Mouse (Mus musculus) spleen, adult 2 months (tissue): ENCODE results near the gene Tns1. TPM values are rescaled to one million over a fixed set of nuclear protein-coding genes. Genes with fewer than 3 reads are reported as not detected.

ENCODE experiments used
- DNase-seq, 2 experiments: peaks; one replicate each; pipeline versions ENCODE4 v3.0.0 to v3.0.0-alpha.2; 2012 to 2021; ENCODE audit warnings: low spot score in 2 of 2, low read depth in 1 of 2
- H3K27ac ChIP-seq: fragments of 200-500 bp; 2 replicates; pipeline ENCODE4 v1.5.1; 2012; ENCODE audit warnings: low read length, inconsistent platforms; ENCODE audit not compliant: insufficient read depth
- H3K27me3 ChIP-seq: fragments of 200-500 bp; 2 replicates; pipeline ENCODE4 v1.6.1; 2012; ENCODE audit warnings: mild to moderate bottlenecking, moderate library complexity, low read length, inconsistent platforms; ENCODE audit not compliant: control insufficient read depth, insufficient read depth
- H3K36me3 ChIP-seq: fragments of 200-500 bp; 2 replicates; pipeline ENCODE4 v1.6.1; 2012; ENCODE audit warnings: mild to moderate bottlenecking, low read length, inconsistent platforms; ENCODE audit not compliant: control insufficient read depth, insufficient read depth
- H3K4me1 ChIP-seq: fragments of 200-500 bp; 2 replicates; pipeline ENCODE4 v1.6.1; 2011; ENCODE audit warnings: inconsistent platforms; ENCODE audit not compliant: control insufficient read depth, insufficient read depth, insufficient read length
- H3K4me3 ChIP-seq: fragments of 200-500 bp; 2 replicates; pipeline ENCODE4 v1.5.1; 2011; ENCODE audit warnings: mild to moderate bottlenecking, inconsistent platforms; ENCODE audit not compliant: insufficient read depth, insufficient read length; ENCODE audit errors: extremely low read depth
- CTCF ChIP-seq: fragments of 200-500 bp; IDR thresholded peaks from 2 replicates; pipeline ENCODE4 v1.5.1; 2011; ENCODE audit warnings: mild to moderate bottlenecking, inconsistent platforms; ENCODE audit not compliant: insufficient read depth, insufficient read length, insufficient replicate concordance; ENCODE audit errors: extremely low read depth
- POLR2A ChIP-seq: fragments of 200-500 bp; IDR thresholded peaks from 2 replicates; pipeline ENCODE4 v1.6.1; 2011; ENCODE audit warnings: low read depth, low read length, inconsistent platforms
- WGBS: fragments of 180-500 bp; shearing (Covaris S2); methylation state at CpG from one replicate; pipeline ENCODE4 v1.1.7; 2018; 5-methylcytosine and 5-hydroxymethylcytosine counted together
- polyA plus RNA-seq: library from polyadenylated mRNA; depleted of rRNA; stranded (reverse); fragments of >200 nt; gene quantifications from 2 replicates; pipeline ENCODE4 v1.2.3, GENCODE M21; 2012

Gene Tns1
- polyA plus RNA-seq, 1 experiment = 80.4 TPM

GRCm38 (mm10) chr1:73940491-73941204, 183.6 kb downstream of the Tns1 start:
- Histone ChIP-seq H3K27ac (no peak overlapping the region), H3K4me1 (peaks cover 22% of the 10 kb centered on the region; the same call in 1 of the 2 replicates), H3K4me3 (no peak overlapping the region), H3K27me3 (no peaks in the 10 kb centered on the region), H3K36me3 (no peaks in the 10 kb centered on the region)
- TF ChIP-seq POLR2A = no peak
- WGBS = 57% methylated on average over 9 of the region's 9 CpGs
- peak; percentile 14 to 50 for DNase-seq

DNA sequence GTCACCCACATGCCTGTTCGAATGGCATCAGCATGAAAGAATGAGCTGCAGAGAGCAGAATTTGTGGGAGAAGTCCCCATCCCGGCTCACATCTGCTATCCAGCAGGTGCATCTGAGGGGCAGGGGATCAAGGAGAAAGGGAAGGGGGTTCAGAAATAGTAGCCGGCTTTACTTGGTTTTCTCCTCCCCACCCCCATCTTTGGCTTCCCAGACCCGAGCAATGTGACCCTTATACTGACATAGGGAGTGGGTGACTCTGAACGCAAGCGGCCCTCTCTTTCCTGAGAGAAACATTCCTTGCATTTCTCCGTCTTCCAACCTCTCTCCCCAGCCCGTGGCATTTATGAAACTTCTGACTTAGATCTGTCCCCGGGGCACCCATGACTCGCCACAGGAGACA, 185.7 kb downstream of the Tns1 start:
- Histone ChIP-seq H3K4me1 (peaks cover 28% of the 10 kb centered on the region; the same call in 1 of the 2 replicates), H3K27ac (no peak overlapping the region), H3K36me3 (no peaks in the 10 kb centered on the region), H3K4me3 (no peak overlapping the region), H3K27me3 (no peaks in the 10 kb centered on the region)
- TF ChIP-seq CTCF (no peak), POLR2A (no peak)
- DNase-seq = no peak
- WGBS = 88% methylated on average over 10 of the region's 10 CpGs

GRCm38 (mm10) chr1:73937805-73938204, 186.4 kb downstream of the Tns1 start:
- TF ChIP-seq CTCF (no peak), POLR2A (no peak)
- 92% methylated on average over 6 of the region's 6 CpGs for WGBS
- Histone ChIP-seq H3K27me3 (no peaks in the 10 kb centered on the region), H3K36me3 (no peaks in the 10 kb centered on the region), H3K4me3 (no peak overlapping the region), H3K4me1 (peaks cover 28% of the 10 kb centered on the region; the same call in 1 of the 2 replicates), H3K27ac (no peak overlapping the region)
- DNase-seq = no peak

DNA sequence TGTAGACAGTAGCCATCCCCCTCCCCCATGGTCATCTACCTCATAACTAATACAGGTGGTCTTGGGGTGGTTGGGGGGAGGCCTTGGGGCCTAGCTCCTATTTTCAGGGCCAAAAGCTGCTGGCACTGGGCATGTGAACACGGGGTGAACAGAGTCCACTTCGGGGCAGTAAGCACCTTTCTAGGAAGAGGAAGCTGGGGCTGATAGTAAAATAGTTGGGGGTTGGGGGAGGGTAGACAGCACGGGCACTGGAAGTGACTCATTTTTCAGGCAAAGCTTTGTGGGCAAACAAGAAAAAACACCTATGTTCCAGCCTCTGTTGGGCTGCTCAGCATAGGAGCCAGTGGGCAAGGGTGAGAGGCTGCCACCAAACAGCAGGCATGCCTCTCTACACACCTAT, 187.7 kb downstream of the Tns1 start:
- WGBS = 10% methylated on average over 3 of the region's 3 CpGs
- Histone ChIP-seq H3K4me3 (no peak overlapping the region), H3K36me3 (no peaks in the 10 kb centered on the region), H3K27ac (no peak overlapping the region), H3K4me1 (peaks cover 28% of the 10 kb centered on the region; the same call in 1 of the 2 replicates), H3K27me3 (no peaks in the 10 kb centered on the region)
- DNase-seq = no peak
- TF ChIP-seq POLR2A = no peak
- TF ChIP-seq CTCF = no peak

GRCm38 (mm10) chr1:73935442-73936080, 188.7 kb downstream of the Tns1 start:
- H3K4me1 ChIP-seq = peaks cover 28% of the 10 kb centered on the region; the same call in 1 of the 2 replicates
- no peaks in the 10 kb centered on the region for H3K36me3 ChIP-seq
- no peak for DNase-seq
- no peak overlapping the region for H3K4me3 ChIP-seq
- TF ChIP-seq CTCF (no peak), POLR2A (no peak)
- no peak overlapping the region for H3K27ac ChIP-seq
- WGBS = 68% methylated on average over 4 of the region's 4 CpGs
- no peaks in the 10 kb centered on the region for H3K27me3 ChIP-seq

- TF ChIP-seq CTCF = no peak
- TF ChIP-seq POLR2A = no peak
- Histone ChIP-seq H3K4me3 (no peak overlapping the region), H3K27ac (0 out of 2 replicates have a peak overlapping the region, but pooled peaks have one; percentile 33), H3K4me1 (peaks cover 30% of the 10 kb centered on the region; the same call in 1 of the 2 replicates), H3K27me3 (no peaks in the 10 kb centered on the region), H3K36me3 (no peaks in the 10 kb centered on the region)
- DNase-seq = no peak
- 84% methylated on average over 5 of the region's 5 CpGs for WGBS
Observed at GRCm38 (mm10) chr1:73933146-73933490, 191.1 kb downstream of the Tns1 start.
